Mouse (Mus musculus): ENCODE results near the gene Polr3g.
A peak's percentile ranks its signal among the peaks of the same experiment; 100 is the strongest.
"Not testable (repeated sequence)": the region's sequence is repeated elsewhere in the genome, so short reads cannot be mapped to it uniquely, and the experiment has no call there.

The Polr3g gene

GRCm38 (mm10) chr13:81689587-81689986, 21.2 kb downstream of the Polr3g start:
- DNase-seq (ENCODE audit: extremely low read depth, low read depth), result no peak

GRCm38 (mm10) chr13:81684884-81685283, 25.9 kb downstream of the Polr3g start:
- DNase-seq (ENCODE audit: extremely low read depth, low read depth), result no peak

GRCm38 (mm10) chr13:81684258-81684657, 26.6 kb downstream of the Polr3g start:
- DNase-seq (ENCODE audit: extremely low read depth, low read depth), result no peak

- no peak for DNase-seq (ENCODE audit: extremely low read depth, low read depth)
Observed at GRCm38 (mm10) chr13:81683107-81683506, 27.7 kb downstream of the Polr3g start.

GRCm38 (mm10) chr13:81675333-81675732, 35.5 kb downstream of the Polr3g start:
- no peak for DNase-seq (ENCODE audit: extremely low read depth, low read depth)

- DNase-seq (ENCODE audit: extremely low read depth, low read depth), result no peak
Observed at GRCm38 (mm10) chr13:81667713-81668112, 43.1 kb downstream of the Polr3g start.

GRCm38 (mm10) chr13:81664331-81664698, 46.5 kb downstream of the Polr3g start:
- no peak for DNase-seq (ENCODE audit: extremely low read depth, low read depth)

GRCm38 (mm10) chr13:81663566-81664330, 47.1 kb downstream of the Polr3g start:
- DNase-seq (ENCODE audit: extremely low read depth, low read depth), result no peak

GRCm38 (mm10) chr13:81658053-81658752, 52.6 kb downstream of the Polr3g start:
- DNase-seq (ENCODE audit: extremely low read depth, low read depth), result no peak

GRCm38 (mm10) chr13:81657351-81658052, 53.3 kb downstream of the Polr3g start, which contains the start of gene Lysmd3:
Gene Lysmd3, plus strand, starts transcription at chr13:81657663.
- DNase-seq (ENCODE audit: extremely low read depth, low read depth), result peak; percentile 84

- DNase-seq (ENCODE audit: extremely low read depth, low read depth), result no peak
Observed at GRCm38 (mm10) chr13:81657008-81657350, 53.8 kb downstream of the Polr3g start.

- no peak for DNase-seq (ENCODE audit: extremely low read depth, low read depth)
Observed at GRCm38 (mm10) chr13:81656091-81656850, 54.5 kb downstream of the Polr3g start.

GRCm38 (mm10) chr13:81650382-81650781, 60.4 kb downstream of the Polr3g start:
- not testable (repeated sequence) for DNase-seq (ENCODE audit: extremely low read depth, low read depth)

GRCm38 (mm10) chr13:81646348-81646747, 64.5 kb downstream of the Polr3g start:
- DNase-seq (ENCODE audit: extremely low read depth, low read depth), result no peak

GRCm38 (mm10) chr13:81644047-81644565, 66.7 kb downstream of the Polr3g start:
- no peak for DNase-seq (ENCODE audit: extremely low read depth, low read depth)

- peak; percentile 62 for DNase-seq (ENCODE audit: extremely low read depth, low read depth)
Observed at GRCm38 (mm10) chr13:81642491-81643149, 68.2 kb downstream of the Polr3g start.

- no peak for DNase-seq (ENCODE audit: extremely low read depth, low read depth)
Observed at GRCm38 (mm10) chr13:81641289-81642045, 69.3 kb downstream of the Polr3g start.

GRCm38 (mm10) chr13:81640881-81641280, 69.9 kb downstream of the Polr3g start:
- no peak for DNase-seq (ENCODE audit: extremely low read depth, low read depth)

GRCm38 (mm10) chr13:81639624-81640023, 71.2 kb downstream of the Polr3g start:
- DNase-seq (ENCODE audit: extremely low read depth, low read depth), result no peak

Data from MEL-GATA-1-ER (cell line).